Mouse (Mus musculus) CH12.LX (cell line): ENCODE measurements at regions not wholly inside any gene's neighbourhood (a gene's known extent, or its start where the extent isn't known, plus 50 kb on each side); places are given as distances from the start of the nearest gene placed in this dataset.

Experiments used
- DNase-seq: peaks from one replicate; pipeline ENCODE4 v3.0.0-alpha.2; 2013; ENCODE audit errors: extremely low read depth
- H3K27ac ChIP-seq: 2 replicates; pipeline ENCODE4 v1.5.1; 2012; ENCODE audit warnings: low read depth, mild to moderate bottlenecking, control low read depth, moderate library complexity; ENCODE audit not compliant: insufficient read depth
- H3K27me3 ChIP-seq: replicated peaks from 2 replicates; pipeline ENCODE3; 2012; ENCODE audit warnings: inconsistent platforms
- H3K36me3 ChIP-seq, 2 experiments: replicated peaks in 1 of 2; 2 replicates each; pipeline versions ENCODE3 to v1.6.1; 2012; ENCODE audit warnings: inconsistent platforms in 1 of 2, low read length in 1 of 2, mild to moderate bottlenecking in 1 of 2, mixed read lengths in 1 of 2, moderate library complexity in 1 of 2; ENCODE audit not compliant: control insufficient read depth in 1 of 2, insufficient read depth in 1 of 2
- H3K4me1 ChIP-seq, 2 experiments: 2 replicates each; pipeline ENCODE4 v1.6.1; 2012; ENCODE audit warnings: inconsistent platforms in 1 of 2, moderate library complexity in 1 of 2; ENCODE audit not compliant: insufficient read depth in 2 of 2, control insufficient read depth in 1 of 2
- H3K4me2 ChIP-seq: 2 replicates; pipeline ENCODE4 v1.6.1; 2012; ENCODE audit warnings: low read depth, mild to moderate bottlenecking, control low read depth; ENCODE audit not compliant: poor library complexity, insufficient read depth, severe bottlenecking
- H3K4me3 ChIP-seq, 3 experiments: fragments of 150-350 bp in 1 of 3; sonication (generic) in 1 of 3; replicated peaks in 1 of 3; 2 replicates each; pipeline versions ENCODE3 to v1.5.1; 2011 to 2012; ENCODE audit warnings: low read depth in 2 of 3, low read length in 2 of 3, mild to moderate bottlenecking in 2 of 3, moderate library complexity in 2 of 3, control low read depth in 1 of 3, improper control_type of control experiment in 1 of 3, inconsistent platforms in 1 of 3, mixed read lengths in 1 of 3; ENCODE audit not compliant: poor library complexity in 1 of 3
- H3K79me2 ChIP-seq: replicated peaks from 2 replicates; pipeline ENCODE4 v1.6.1; 2012; ENCODE audit warnings: mild to moderate bottlenecking, moderate library complexity; ENCODE audit not compliant: control insufficient read depth, poor library complexity, insufficient read depth, severe bottlenecking; ENCODE audit errors: extremely low read depth
- H3K9ac ChIP-seq: 2 replicates; pipeline ENCODE4 v1.6.1; 2012; ENCODE audit warnings: low read depth, mild to moderate bottlenecking, control low read depth, moderate library complexity; ENCODE audit not compliant: insufficient read depth
- H3K9me3 ChIP-seq: replicated peaks from 2 replicates; pipeline ENCODE3; 2012; ENCODE audit warnings: low read length, inconsistent platforms, mixed read lengths
- BHLHE40 ChIP-seq: IDR thresholded peaks from 2 replicates; pipeline ENCODE4 v1.6.1; 2011; ENCODE audit warnings: mild to moderate bottlenecking, low read depth, low read length, improper control_type of control experiment
- CHD2 ChIP-seq: IDR thresholded peaks from 2 replicates; pipeline ENCODE4 v1.6.1; 2011; ENCODE audit warnings: low read length, improper control_type of control experiment
- CTCF ChIP-seq, 2 experiments: IDR thresholded peaks in 1 of 2; conservative IDR thresholded peaks in 1 of 2; 2 replicates each; pipeline ENCODE4 v1.5.1; 2011 to 2012; ENCODE audit warnings: low read depth in 2 of 2, low read length in 2 of 2, improper control_type of control experiment in 1 of 2, inconsistent platforms in 1 of 2, mild to moderate bottlenecking in 1 of 2, moderate library complexity in 1 of 2
- E2F4 ChIP-seq: IDR thresholded peaks from 2 replicates; pipeline ENCODE4 v1.6.1; 2011; ENCODE audit warnings: low read depth, low read length, improper control_type of control experiment; ENCODE audit not compliant: insufficient replicate concordance
- ELF1 ChIP-seq: IDR thresholded peaks from 2 replicates; pipeline ENCODE4 v1.6.1; 2014; ENCODE audit warnings: low read depth, mild to moderate bottlenecking, inconsistent platforms, low read length, improper control_type of control experiment
- ETS1 ChIP-seq: conservative IDR thresholded peaks from 2 replicates; pipeline ENCODE4 v1.6.1; 2012; ENCODE audit warnings: low read depth, mild to moderate bottlenecking, inconsistent platforms, low read length, improper control_type of control experiment, moderate library complexity
- IRF4 ChIP-seq: IDR thresholded peaks from 2 replicates; pipeline ENCODE4 v1.6.1; 2014; ENCODE audit warnings: low read depth, mild to moderate bottlenecking, inconsistent platforms, low read length, improper control_type of control experiment
- JUN ChIP-seq: IDR thresholded peaks from 2 replicates; pipeline ENCODE4 v1.6.1; 2011; ENCODE audit warnings: low read depth, mild to moderate bottlenecking, low read length, improper control_type of control experiment, moderate library complexity; ENCODE audit not compliant: insufficient read depth
- JUND ChIP-seq: conservative IDR thresholded peaks from 2 replicates; pipeline ENCODE4 v1.6.1; 2011; ENCODE audit warnings: low read depth, low read length, improper control_type of control experiment
- KAT2A ChIP-seq: IDR thresholded peaks from 2 replicates; pipeline ENCODE4 v1.6.1; 2012; ENCODE audit warnings: low read length, improper control_type of control experiment, inconsistent platforms; ENCODE audit not compliant: insufficient replicate concordance
- MAFK ChIP-seq: IDR thresholded peaks from 2 replicates; pipeline ENCODE4 v1.6.1; 2011; ENCODE audit warnings: low read length, improper control_type of control experiment; ENCODE audit not compliant: insufficient replicate concordance
- MEF2A ChIP-seq: IDR thresholded peaks from 2 replicates; pipeline ENCODE4 v1.6.1; 2014; ENCODE audit warnings: low read depth, mild to moderate bottlenecking, inconsistent platforms, low read length, improper control_type of control experiment, borderline replicate concordance
- NRF1 ChIP-seq: IDR thresholded peaks from 2 replicates; pipeline ENCODE4 v1.6.1; 2014; ENCODE audit warnings: low read depth, mild to moderate bottlenecking, inconsistent platforms, low read length, improper control_type of control experiment, moderate library complexity
- POLR2AphosphoS2 ChIP-seq: IDR thresholded peaks from 2 replicates; pipeline ENCODE4 v1.6.1; 2011; ENCODE audit warnings: low read depth, low read length, improper control_type of control experiment
- RAD21 ChIP-seq: IDR thresholded peaks from 2 replicates; pipeline ENCODE4 v1.6.1; 2011; ENCODE audit warnings: low read depth, mild to moderate bottlenecking, low read length, improper control_type of control experiment, moderate library complexity
- SIN3A ChIP-seq: IDR thresholded peaks from 2 replicates; pipeline ENCODE4 v1.6.1; 2012; ENCODE audit warnings: low read length, improper control_type of control experiment, inconsistent platforms
- SMC3 ChIP-seq: IDR thresholded peaks from 2 replicates; pipeline ENCODE4 v1.6.1; 2011; ENCODE audit warnings: low read depth, low read length, improper control_type of control experiment
- TBP ChIP-seq: conservative IDR thresholded peaks from 2 replicates; pipeline ENCODE4 v1.6.1; 2011; ENCODE audit warnings: low read depth, low read length, improper control_type of control experiment
- USF2 ChIP-seq: conservative IDR thresholded peaks from 2 replicates; pipeline ENCODE4 v1.6.1; 2011; ENCODE audit warnings: low read depth, low read length, improper control_type of control experiment
- dilution Hi-C: fragments of 300-500 bp; cut with MboI; formaldehyde crosslinking; loops from 2 replicates; pipeline ENCODE4 v1.14.3; 2020; ENCODE audit warnings: low sequenced_read_pairs; ENCODE audit not compliant: extremely low pct_unique_long_range_greater_than_20kb, extremely low pct_ligation_motif_present
- in situ Hi-C: fragments of 300-500 bp; cut with MboI; formaldehyde crosslinking; loops from 3 replicates; pipeline ENCODE4 v1.14.3; 2019; ENCODE audit warnings: low sequenced_read_pairs, low pct_ligation_motif_present, low pct_unique_long_range_greater_than_20kb, mixed read lengths

- H3K4me1 ChIP-seq = peaks cover 0 to 7% of the 10 kb centered on the region in 2 experiments; a peak in 1 of 4 replicates
- H3K79me2 ChIP-seq = no peaks in the 10 kb centered on the region
- H3K27me3 ChIP-seq = no peaks in the 10 kb centered on the region
- dilution Hi-C loops (no loop called here), in situ Hi-C loops (no loop called here)
- peak overlapping the region; percentile 29 for H3K4me2 ChIP-seq
- no peaks in the 10 kb centered on the region for H3K9me3 ChIP-seq
- H3K27ac ChIP-seq = no peak overlapping the region
- no peak overlapping the region for H3K4me3 ChIP-seq
- DNase-seq = no peak
- H3K9ac ChIP-seq = no peak overlapping the region
- no peaks in the 10 kb centered on the region for H3K36me3 ChIP-seq
- no peak for TF ChIP-seq IRF4
- TF ChIP-seq KAT2A = no peak
- no peak for TF ChIP-seq MEF2A
- TF ChIP-seq E2F4 = no peak
- TF ChIP-seq ETS1 = no peak
- TF ChIP-seq SIN3A = no peak
These were observed 258.8 kb downstream of the Mreg start for GRCm38 (mm10) chr1:71953292-71953691.

- Histone ChIP-seq H3K27ac (no peak overlapping the region), H3K79me2 (no peaks in the 10 kb centered on the region)
- no peak for TF ChIP-seq POLR2AphosphoS2
- no peak for TF ChIP-seq SMC3
- TF ChIP-seq, all 38 proteins: peak for 0
- H3K4me1 ChIP-seq = no peaks in the 10 kb centered on the region
- no peak overlapping the region for H3K4me3 ChIP-seq
- dilution Hi-C loops = no loop called here
- no peaks in the 10 kb centered on the region for H3K9me3 ChIP-seq
- no peaks in the 10 kb centered on the region for H3K27me3 ChIP-seq
- H3K9ac ChIP-seq = no peak overlapping the region
- H3K36me3 ChIP-seq = no peaks in the 10 kb centered on the region
- no peak overlapping the region for H3K4me2 ChIP-seq
- DNase-seq = no peak
- in situ Hi-C loops = no loop called here
These were observed 262.6 kb downstream of the Mreg start for GRCm38 (mm10) chr1:71949549-71949948.

- Histone ChIP-seq H3K4me3 (no peak overlapping the region), H3K27ac (no peak overlapping the region)
- in situ Hi-C loops = no loop called here
These were observed 263.4 kb downstream of the Mreg start for GRCm38 (mm10) chr1:71948686-71949085.

More at GRCm38 (mm10) chr1:71948686-71949085, 263.4 kb downstream of the Mreg start:
- TF ChIP-seq KAT2A (no peak), ELF1 (no peak), CHD2 (no peak), RAD21 (no peak), NRF1 (no peak), TBP (no peak), MAFK (no peak), CTCF (conservative IDR thresholded peaks at IDR 0.05 in 1 of 2, IDR thresholded peaks at IDR 0.05 in 1 of 2; ENCODE audit: low read depth in 2 of 2, low read length in 2 of 2) (no peak), E2F4 (no peak), BHLHE40 (no peak), USF2 (no peak), MEF2A (no peak), SMC3 (no peak), JUN (no peak), JUND (no peak)
- Histone ChIP-seq H3K9ac (no peak overlapping the region), H3K27me3 (no peaks in the 10 kb centered on the region), H3K4me2 (no peak overlapping the region), H3K36me3 (no peaks in the 10 kb centered on the region), H3K79me2 (no peaks in the 10 kb centered on the region), H3K9me3 (no peaks in the 10 kb centered on the region), H3K4me1 (no peaks in the 10 kb centered on the region)
- dilution Hi-C loops = no loop called here
- no peak for DNase-seq
